Mouse (Mus musculus): ENCODE results near the gene Sos2. TPM values are rescaled to one million over a fixed set of nuclear protein-coding genes. Genes with fewer than 3 reads are reported as not detected.

Sos2 gene
- 8.3 and 10.0 TPM in 2 replicates for polyA plus RNA-seq (2016; fragmentation: Nextera tagmentation; extraction: Ambion mirVana)

- Histone ChIP-seq H3K27ac (peak within 1 kb of the TSS; percentile 98), H3K4me1 (peaks cover 10% of the 10 kb centered on the region), H3K36me3 (no peaks in the 10 kb centered on the region), H3K9me3 (replicated peaks) (no peaks in the 10 kb centered on the region), H3K4me3 (peak within 1 kb of the TSS; percentile 91), H3K27me3 (ENCODE audit: low read depth, poor library complexity, severe bottlenecking) (no peaks in the 10 kb centered on the region)
- 4% methylated on average over 54 of the region's 85 CpGs for WGBS
- DNase-seq (ENCODE audit: low spot score) = no peak
Observed at GRCm38 (mm10) chr12:69681566-69682061, at the start of gene Sos2. Gene Sos2 (minus strand): TSS chr12:69681852.

- no peaks in the 10 kb centered on the region for H3K36me3 ChIP-seq
- no peaks in the 10 kb centered on the region for H3K9me3 ChIP-seq (replicated peaks)
- DNase-seq (ENCODE audit: low spot score) = no peak
- 73% methylated on average over 1 of the region's 1 CpGs for whole genome bisulfite sequencing
- no peaks in the 10 kb centered on the region for H3K27me3 ChIP-seq (ENCODE audit: low read depth, poor library complexity, severe bottlenecking)
- no peak overlapping the region for H3K4me3 ChIP-seq
- no peak overlapping the region for H3K27ac ChIP-seq
- peaks cover 4% of the 10 kb centered on the region for H3K4me1 ChIP-seq
Observed at GRCm38 (mm10) chr12:69730306-69730705, 48.7 kb upstream of the Sos2 start.

GRCm38 (mm10) chr12:69729246-69729645, 47.6 kb upstream of the Sos2 start:
- 89% methylated on average over 1 of the region's 1 CpGs for WGBS
- Histone ChIP-seq H3K36me3 (no peaks in the 10 kb centered on the region), H3K27me3 (ENCODE audit: low read depth, poor library complexity, severe bottlenecking) (no peaks in the 10 kb centered on the region), H3K4me1 (peaks cover 10% of the 10 kb centered on the region), H3K9me3 (replicated peaks) (no peaks in the 10 kb centered on the region), H3K4me3 (no peak overlapping the region), H3K27ac (no peak overlapping the region)
- DNase-seq (ENCODE audit: low spot score) = no peak

GRCm38 (mm10) chr12:69724711-69725460, 43.2 kb upstream of the Sos2 start, which contains the start of the genes L2hgdh and Atp5s:
Gene L2hgdh (minus strand): TSS chr12:69724873.
Gene Atp5s (plus strand): TSS chr12:69724950.
- Histone ChIP-seq H3K4me1 (peaks cover 19% of the 10 kb centered on the region), H3K27ac (peak within 1 kb of the TSS; percentile 89), H3K36me3 (peaks cover 22% of the 10 kb centered on the region), H3K9me3 (replicated peaks) (no peaks in the 10 kb centered on the region), H3K4me3 (peak within 1 kb of the TSS; percentile 80), H3K27me3 (ENCODE audit: low read depth, poor library complexity, severe bottlenecking) (no peaks in the 10 kb centered on the region)
- peak; percentile 98 for DNase-seq (ENCODE audit: low spot score)
- WGBS = under 1% methylated on average over 60 of the region's 60 CpGs

GRCm38 (mm10) chr12:69724018-69724710, 42.5 kb upstream of the Sos2 start:
- peak overlapping the region; percentile 89 for H3K27ac ChIP-seq
- WGBS = 2% methylated on average over 24 of the region's 24 CpGs
- DNase-seq (ENCODE audit: low spot score) = no peak
- no peaks in the 10 kb centered on the region for H3K27me3 ChIP-seq (ENCODE audit: low read depth, poor library complexity, severe bottlenecking)
- H3K4me1 ChIP-seq = peaks cover 19% of the 10 kb centered on the region
- H3K9me3 ChIP-seq (replicated peaks) = peaks cover 7% of the 10 kb centered on the region; the same call in 1 of the 2 replicates
- peaks cover 29% of the 10 kb centered on the region for H3K36me3 ChIP-seq
- H3K4me3 ChIP-seq = peak overlapping the region; percentile 80

GRCm38 (mm10) chr12:69723376-69723775, 41.7 kb upstream of the Sos2 start:
- Histone ChIP-seq H3K4me3 (peak overlapping the region; percentile 80), H3K36me3 (peaks cover 37% of the 10 kb centered on the region), H3K9me3 (replicated peaks) (peaks cover 8% of the 10 kb centered on the region; the same call in 1 of the 2 replicates), H3K27me3 (ENCODE audit: low read depth, poor library complexity, severe bottlenecking) (no peaks in the 10 kb centered on the region), H3K4me1 (peaks cover 19% of the 10 kb centered on the region), H3K27ac (no peak overlapping the region)
- 69% methylated on average over 2 of the region's 2 CpGs for WGBS
- DNase-seq (ENCODE audit: low spot score) = no peak

- H3K4me1 ChIP-seq = peaks cover 19% of the 10 kb centered on the region
- DNase-seq (ENCODE audit: low spot score) = no peak
- WGBS = 89% methylated on average over 3 of the region's 3 CpGs
Observed at GRCm38 (mm10) chr12:69722857-69723256, 41.2 kb upstream of the Sos2 start.

GRCm38 (mm10) chr12:69713628-69714027, 32.0 kb upstream of the Sos2 start:
- H3K27ac ChIP-seq = no peak overlapping the region
- peaks cover 52% of the 10 kb centered on the region for H3K36me3 ChIP-seq
- H3K4me1 ChIP-seq = no peaks in the 10 kb centered on the region

More at GRCm38 (mm10) chr12:69722857-69723256, 41.2 kb upstream of the Sos2 start:
- Histone ChIP-seq H3K27me3 (ENCODE audit: low read depth, poor library complexity, severe bottlenecking) (no peaks in the 10 kb centered on the region), H3K4me3 (no peak overlapping the region), H3K27ac (no peak overlapping the region), H3K9me3 (replicated peaks) (peaks cover 8% of the 10 kb centered on the region; the same call in 1 of the 2 replicates), H3K36me3 (peaks cover 41% of the 10 kb centered on the region)

GRCm38 (mm10) chr12:69704799-69705458, 23.3 kb upstream of the Sos2 start:
- H3K36me3 ChIP-seq = peaks cover 38% of the 10 kb centered on the region

More at GRCm38 (mm10) chr12:69713628-69714027, 32.0 kb upstream of the Sos2 start:
- Histone ChIP-seq H3K27me3 (ENCODE audit: low read depth, poor library complexity, severe bottlenecking) (no peaks in the 10 kb centered on the region), H3K9me3 (replicated peaks) (no peaks in the 10 kb centered on the region), H3K4me3 (no peak overlapping the region)
- DNase-seq (ENCODE audit: low spot score) = no peak

GRCm38 (mm10) chr12:69698352-69698751, 16.7 kb upstream of the Sos2 start:
- Histone ChIP-seq H3K4me3 (no peak overlapping the region), H3K36me3 (peaks cover 33% of the 10 kb centered on the region), H3K27me3 (ENCODE audit: low read depth, poor library complexity, severe bottlenecking) (no peaks in the 10 kb centered on the region), H3K4me1 (no peaks in the 10 kb centered on the region), H3K9me3 (replicated peaks) (no peaks in the 10 kb centered on the region), H3K27ac (no peak overlapping the region)
- DNase-seq (ENCODE audit: low spot score) = no peak
- WGBS = 94% methylated on average over 6 of the region's 6 CpGs

More at GRCm38 (mm10) chr12:69704799-69705458, 23.3 kb upstream of the Sos2 start:
- H3K4me3 ChIP-seq = no peak overlapping the region
- 92% methylated on average over 11 of the region's 11 CpGs for WGBS
- no peaks in the 10 kb centered on the region for H3K4me1 ChIP-seq
- H3K9me3 ChIP-seq (replicated peaks) = no peaks in the 10 kb centered on the region
- DNase-seq (ENCODE audit: low spot score) = no peak
- no peak overlapping the region for H3K27ac ChIP-seq
- H3K27me3 ChIP-seq (ENCODE audit: low read depth, poor library complexity, severe bottlenecking) = no peaks in the 10 kb centered on the region

GRCm38 (mm10) chr12:69696746-69697145, 15.1 kb upstream of the Sos2 start:
- DNase-seq (ENCODE audit: low spot score) = no peak
- H3K4me1 ChIP-seq = no peaks in the 10 kb centered on the region
- H3K36me3 ChIP-seq = peaks cover 34% of the 10 kb centered on the region
- WGBS = 79% methylated on average over 5 of the region's 5 CpGs
- H3K27me3 ChIP-seq (ENCODE audit: low read depth, poor library complexity, severe bottlenecking) = no peaks in the 10 kb centered on the region
- no peak overlapping the region for H3K27ac ChIP-seq
- no peaks in the 10 kb centered on the region for H3K9me3 ChIP-seq (replicated peaks)
- no peak overlapping the region for H3K4me3 ChIP-seq

- Histone ChIP-seq H3K36me3 (peaks cover 30% of the 10 kb centered on the region), H3K9me3 (replicated peaks) (no peaks in the 10 kb centered on the region), H3K4me3 (no peak overlapping the region), H3K27ac (no peak overlapping the region), H3K4me1 (no peaks in the 10 kb centered on the region), H3K27me3 (ENCODE audit: low read depth, poor library complexity, severe bottlenecking) (no peaks in the 10 kb centered on the region)
- 88% methylated on average over 17 of the region's 17 CpGs for WGBS
- no peak for DNase-seq (ENCODE audit: low spot score)
Observed at GRCm38 (mm10) chr12:69693471-69693870, 11.8 kb upstream of the Sos2 start.

Data from limb, embryonic 10.5 days (tissue).